Mouse (Mus musculus) thymus, adult 2 months (tissue): ENCODE data around the gene Il16.

Experiments
- CTCF ChIP-seq: fragments of 200-500 bp; IDR thresholded peaks from 2 replicates; pipeline ENCODE4 v1.5.1; 2012; ENCODE audit warnings: mild to moderate bottlenecking, control low read depth, low read length, moderate library complexity, borderline replicate concordance; ENCODE audit not compliant: control insufficient read depth, poor library complexity, insufficient read depth; ENCODE audit errors: extremely low read depth
- POLR2A ChIP-seq: fragments of 200-500 bp; IDR thresholded peaks from 2 replicates; pipeline ENCODE4 v1.6.1; 2012; ENCODE audit warnings: mild to moderate bottlenecking, low read length, control low read depth, moderate library complexity; ENCODE audit not compliant: control insufficient read depth, poor library complexity, insufficient read depth; ENCODE audit errors: extremely low read depth

DNA sequence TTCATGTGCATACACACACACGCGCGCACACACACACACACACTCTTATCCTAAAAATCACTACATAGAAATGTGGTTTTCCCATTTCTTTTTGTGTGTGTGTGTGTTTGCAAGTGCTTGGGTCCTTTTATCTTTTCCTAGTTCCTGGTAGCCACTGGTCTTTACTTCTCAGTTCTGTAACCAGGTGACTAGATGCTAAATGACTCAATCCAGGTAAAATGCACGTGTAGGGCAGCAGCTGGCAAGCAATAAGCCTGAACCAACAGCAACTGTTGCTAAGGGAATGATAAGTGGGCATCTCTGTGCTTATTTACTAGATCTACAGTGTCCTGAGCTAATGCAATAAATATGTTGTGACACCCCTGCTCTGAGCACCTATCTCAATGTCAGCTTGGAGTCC lies 118.2 kb downstream of the Il16 start:
- TF ChIP-seq CTCF (no peak), POLR2A (no peak)
